ENCODE assay signal across 10 mouse cellular contexts in genomic region chr15:83534960-83535889, GRCm38 (mm10). TPM values are rescaled to one million over a fixed set of nuclear protein-coding genes. Genes with fewer than 3 reads are reported as not detected.
DNase-seq lines count a peak whose midpoint lies in the region; ATAC-seq lines count a peak whose summit lies in the region.
"Had no signal": no experiment of that assay in that cellular context is flagged by ENCODE, and none has a peak within 500 bp of the region (broad histone marks: within the 10 kb centered on the region; RNA-seq: fewer than 3 reads in every experiment).

No protein-coding gene starts in this region.

- 0 out of 2 replicates have a peak, but pooled peaks cover 4% of the 10 kb centered on the region for H3K27me3 ChIP-seq in limb, embryonic 15.5 days

- H3K4me1 ChIP-seq in limb, embryonic 15.5 days: peaks cover 4% of the 10 kb centered on the region; the same call in 1 of the 2 replicates

- H3K9me3 ChIP-seq in limb, embryonic 15.5 days: no peaks in the 10 kb centered on the region
- H3K9me3 ChIP-seq: limb, embryonic 13.5 days had no signal

- no peaks in the 10 kb centered on the region for H3K36me3 ChIP-seq in limb, embryonic 15.5 days
- H3K36me3 ChIP-seq: limb, embryonic 13.5 days had no signal

- 0 out of 2 replicates have a peak overlapping the region, but pooled peaks have one; percentile 51 for H3K27ac ChIP-seq in limb, embryonic 15.5 days
- H3K27ac ChIP-seq: limb, embryonic 13.5 days had no signal

- DNase-seq in adrenal gland, postnatal 10 days: peak; percentile 59
- DNase-seq in adrenal gland, adult 8-10 months: no peak
- DNase-seq in urinary bladder, postnatal 14 days (ENCODE audit: low spot score): peak; percentile 25
- DNase-seq in urinary bladder, adult 2 months (ENCODE audit: low spot score): no peak
- DNase-seq in testis, postnatal 14 days (ENCODE audit: low spot score): no peak
- DNase-seq in layer of hippocampus, adult 9-11 months: no peak
- DNase-seq: forebrain, postnatal 0 days had no signal

- WGBS in limb, embryonic 15.5 days: 70% methylated on average over 17 of the region's 17 CpGs

- no peak overlapping the region for H3K4me3 ChIP-seq in limb, embryonic 15.5 days
- H3K4me3 ChIP-seq: limb, embryonic 13.5 days had no signal

- ATAC-seq in limb, embryonic 15.5 days (ENCODE audit: insufficient number of reproducible peaks, low FRiP score, low TSS enrichment, low read depth): no peak
- no peak for ATAC-seq in cerebellum, adult (ENCODE audit: insufficient number of reproducible peaks, low FRiP score, low TSS enrichment)
- ATAC-seq: forebrain, postnatal 0 days had no signal

- H3K9ac ChIP-seq in limb, embryonic 15.5 days: no peak overlapping the region
- H3K9ac ChIP-seq: forebrain, postnatal 0 days; limb, embryonic 13.5 days had no signal

- H3K4me2 ChIP-seq in limb, embryonic 15.5 days: no peak overlapping the region
- H3K4me2 ChIP-seq: limb, embryonic 13.5 days had no signal

RNA-seq across cellular contexts. Expression of gene Bik, which starts 8.6 kb away (rescaled TPM):
- 10 to 100 TPM; 10.4 to 12.1 TPM for total RNA-seq in adrenal gland, postnatal 10 days (2021)
- total RNA-seq in adrenal gland, adult 8-10 months (2022): 1 to 10 TPM; 3.1 to 8.1 (median 5.4) TPM
- 20.2 and 22.4 TPM in 2 replicates for polyA plus RNA-seq in urinary bladder, adult 2 months (2012; rRNA removed)
- 4.1 and 5.0 TPM in 2 replicates for polyA plus RNA-seq in limb, embryonic 15.5 days (2015; fragmentation: Nextera tagmentation; extraction: Ambion mirVana)
- total RNA-seq: forebrain, postnatal 0 days had no signal

RNA-seq across cellular contexts. Expression of gene Ttll1, which starts 24.5 kb away (rescaled TPM):
- total RNA-seq in adrenal gland, postnatal 10 days (2021): 1 to 10 TPM; 7.0 to 9.5 TPM
- total RNA-seq in adrenal gland, adult 8-10 months (2022): 10 to 100 TPM in 2 of 4 experiments, 1 to 10 TPM in 2; 9.8 to 16.5 (median 13.1) TPM
- 15.1 and 23.2 TPM in 2 replicates for polyA plus RNA-seq in urinary bladder, adult 2 months (2012; rRNA removed)
- polyA plus RNA-seq in limb, embryonic 15.5 days (2015; fragmentation: Nextera tagmentation; extraction: Ambion mirVana): 19.1 and 19.3 TPM in 2 replicates

RNA-seq across cellular contexts. Expression of gene Tspo, which starts 28.2 kb away (rescaled TPM):
- 100 to 1,000 TPM; 298 to 316 TPM for total RNA-seq in adrenal gland, postnatal 10 days (2021)
- 100 to 1,000 TPM; 480 to 546 (median 516) TPM for total RNA-seq in adrenal gland, adult 8-10 months (2022)
- polyA plus RNA-seq in urinary bladder, adult 2 months (2012; rRNA removed): 214 and 260 TPM in 2 replicates
- polyA plus RNA-seq in limb, embryonic 15.5 days (2015; fragmentation: Nextera tagmentation; extraction: Ambion mirVana): 56.4 and 69.4 TPM in 2 replicates

RNA-seq across cellular contexts. Expression of gene Mcat, which starts 28.4 kb away (rescaled TPM):
- 10 to 100 TPM; 43.1 to 49.3 TPM for total RNA-seq in adrenal gland, postnatal 10 days (2021)
- total RNA-seq in adrenal gland, adult 8-10 months (2022): 10 to 100 TPM; 38.4 to 51.7 (median 43.9) TPM
- 22.5 and 23.5 TPM in 2 replicates for polyA plus RNA-seq in urinary bladder, adult 2 months (2012; rRNA removed)
- 28.8 and 31.5 TPM in 2 replicates for polyA plus RNA-seq in limb, embryonic 15.5 days (2015; fragmentation: Nextera tagmentation; extraction: Ambion mirVana)

RNA-seq across cellular contexts. Expression of gene Ttll12, which starts 59.7 kb away (rescaled TPM):
- total RNA-seq in adrenal gland, postnatal 10 days (2021): 10 to 100 TPM; 19.0 to 21.1 TPM
- 10 to 100 TPM; 38.9 to 46.7 (median 42.5) TPM for total RNA-seq in adrenal gland, adult 8-10 months (2022)
- 11.2 and 11.7 TPM in 2 replicates for polyA plus RNA-seq in urinary bladder, adult 2 months (2012; rRNA removed)
- polyA plus RNA-seq in limb, embryonic 15.5 days (2015; fragmentation: Nextera tagmentation; extraction: Ambion mirVana): 33.2 and 36.5 TPM in 2 replicates

Comparison
In these comparisons a context has a peak if more than half of its experiments do, and no peak if none do; other contexts are left out.
1. DNase-seq: peak in adrenal gland, postnatal 10 days (single experiment) and urinary bladder, postnatal 14 days (single experiment); none in adrenal gland, adult 8-10 months (single experiment), urinary bladder, adult 2 months (single experiment), testis, postnatal 14 days (single experiment) and layer of hippocampus, adult 9-11 months (single experiment).